ENCODE assay signal across 8 mouse cellular contexts in genomic region chr17:47010722-47011660, GRCm38 (mm10). TPM values are rescaled to one million over a fixed set of nuclear protein-coding genes. Genes with fewer than 3 reads are reported as not detected.
DNase-seq lines count a peak whose midpoint lies in the region; ATAC-seq lines count a peak whose summit lies in the region.

No protein-coding gene starts in this region.

- H3K27ac ChIP-seq in hindbrain, embryonic 16.5 days (ENCODE audit: low read depth, low read length), result peak overlapping the region; percentile 74
- H3K27ac ChIP-seq in macrophage, result peak overlapping the region; percentile 70

- peak overlapping the region; percentile 95 for H3K4me2 ChIP-seq in hindbrain, embryonic 16.5 days (ENCODE audit: low read length)

- H3K27me3 ChIP-seq in hindbrain, embryonic 16.5 days (replicated peaks; ENCODE audit: control insufficient read depth, insufficient read depth, low read length), result no peaks in the 10 kb centered on the region

- ATAC-seq in hindbrain, embryonic 16.5 days, result peak; percentile 67

- no peaks in the 10 kb centered on the region for H3K9me3 ChIP-seq in hindbrain, embryonic 16.5 days (ENCODE audit: control insufficient read depth, low read length)

- no peaks in the 10 kb centered on the region; the same call in none of the 2 replicates for H3K36me3 ChIP-seq in hindbrain, embryonic 16.5 days (ENCODE audit: control insufficient read depth, insufficient read depth, low read length)
- no peaks in the 10 kb centered on the region for H3K36me3 ChIP-seq in macrophage (ENCODE audit: inconsistent target)

- peak overlapping the region; percentile 96 for H3K4me3 ChIP-seq in hindbrain, embryonic 16.5 days (ENCODE audit: low read length)
- peak overlapping the region; percentile 82 for H3K4me3 ChIP-seq in macrophage (ENCODE audit: inconsistent target)

- DNase-seq in T-cell, adult 2 months (ENCODE audit: low spot score), result peak; percentile 76
- DNase-seq in cerebellum, adult 9-11 months, result peak; percentile 78
- peak; percentile 38 to 53 for DNase-seq in frontal cortex, postnatal 14 days (ENCODE audit: low spot score in 2 of 2)
- peak; percentile 53 for DNase-seq in left cerebral cortex, adult 11 months (ENCODE audit: low spot score)
- peak; percentile 85 for DNase-seq in right cerebral cortex, postnatal 10 days (ENCODE audit: low spot score in 2 of 2)
- no peak for DNase-seq in Muller cell, postnatal 12 days (ENCODE audit: inconsistent ontology term)

- 12% methylated on average over 25 of the region's 25 CpGs for WGBS in hindbrain, embryonic 16.5 days
- 13% methylated on average over 25 of the region's 25 CpGs for WGBS in macrophage (ENCODE audit: missing documents)

- peak overlapping the region; percentile 59 for H3K9ac ChIP-seq in hindbrain, embryonic 16.5 days (ENCODE audit: low read depth, low read length)

- H3K79me2 ChIP-seq in macrophage (ENCODE audit: inconsistent target), result peaks cover 40% of the 10 kb centered on the region

- H3K4me1 ChIP-seq in hindbrain, embryonic 16.5 days (ENCODE audit: control insufficient read depth, insufficient read depth, low read depth, low read length), result peaks cover 25% of the 10 kb centered on the region

RNA-seq across cellular contexts. Expression of gene Ubr2, which starts 0.6 kb away (rescaled TPM):
- polyA plus RNA-seq in hindbrain, embryonic 16.5 days (2015; fragmentation: Nextera tagmentation; extraction: Ambion mirVana), result 12.6 and 13.6 TPM in 2 replicates
- 100 to 1,000 TPM in 24 of 26 experiments, 10 to 100 TPM in 2; 81.9 to 271 (median 191) TPM for total RNA-seq in macrophage (2018; cell fraction: chromatin; rRNA removed)
- 10 to 100 TPM; 20.9 to 46.2 (median 34.0) TPM for total RNA-seq in macrophage (2018; cell fraction: cytosol; rRNA removed)
- 100 to 1,000 TPM in 4 of 26 experiments, 10 to 100 TPM in 22; 39.5 to 136 (median 76.7) TPM for total RNA-seq in macrophage (2018; cell fraction: nucleus; rRNA removed)
- 28.0 to 30.4 TPM (median 28.5 TPM) in 3 replicates for polyA plus RNA-seq in macrophage (2018)
